Mouse (Mus musculus) liver, embryonic 16.5 days (tissue): ENCODE data around the gene Rnf152. TPM values are rescaled to one million over a fixed set of nuclear protein-coding genes. Genes with fewer than 3 reads are reported as not detected.

Source experiments
- ATAC-seq: fragments of 200-750 bp; cut with Nextera tagmentation; 2 replicates; pipeline ENCODE4 v1.8.0; 2017; ENCODE audit warnings: low read depth, mild to moderate bottlenecking, moderate number of reproducible peaks, moderate library complexity
- H3K27ac ChIP-seq: fragments of 300-500 bp; sonication (generic); 2 replicates; pipeline ENCODE4 v1.5.1; 2014; ENCODE audit warnings: mild to moderate bottlenecking, low read length
- H3K27me3 ChIP-seq: fragments of 300-500 bp; sonication (generic); 2 replicates; pipeline ENCODE4 v1.6.1; 2014; ENCODE audit warnings: low read depth, low read length, mixed read lengths; ENCODE audit not compliant: control insufficient read depth, insufficient read depth
- H3K36me3 ChIP-seq: fragments of 300-500 bp; sonication (generic); 2 replicates; pipeline ENCODE4 v1.6.1; 2014; ENCODE audit warnings: mild to moderate bottlenecking; ENCODE audit not compliant: control insufficient read depth, insufficient read depth
- H3K4me1 ChIP-seq: fragments of 300-500 bp; sonication (generic); 2 replicates; pipeline ENCODE4 v1.6.1; 2014; ENCODE audit warnings: low read depth, low read length, mixed read lengths; ENCODE audit not compliant: control insufficient read depth
- H3K4me2 ChIP-seq: fragments of 300-500 bp; sonication (generic); 2 replicates; pipeline ENCODE4 v1.6.1; 2014; ENCODE audit warnings: low read depth, low read length, mixed read lengths
- H3K4me3 ChIP-seq: fragments of 300-500 bp; sonication (generic); 2 replicates; pipeline ENCODE4 v1.5.1; 2014; ENCODE audit warnings: low read depth, mild to moderate bottlenecking, low read length
- H3K9ac ChIP-seq: fragments of 300-500 bp; sonication (generic); 2 replicates; pipeline ENCODE4 v1.6.1; 2014; ENCODE audit warnings: low read depth, low read length
- H3K9me3 ChIP-seq: fragments of 300-500 bp; sonication (generic); replicated peaks from 2 replicates; pipeline ENCODE4 v1.6.1; 2016; ENCODE audit warnings: low read length; ENCODE audit not compliant: control insufficient read depth
- WGBS: fragments of 180-500 bp; shearing (Covaris S2); extraction: QIAGEN DNeasy Blood & Tissue Kit; methylation state at CpG from one replicate; pipeline ENCODE4 v1.1.7; 2014; ENCODE audit not compliant: insufficient replicate concordance; 5-methylcytosine and 5-hydroxymethylcytosine counted together
- polyA plus RNA-seq: library from polyadenylated mRNA; unstranded; fragments of >200 nt; fragmentation: Nextera tagmentation; extraction: Ambion mirVana; gene quantifications from 2 replicates; pipeline ENCODE4 v1.2.1, GENCODE M21; 2015

Gene Rnf152
- polyA plus RNA-seq, result 0.13 and 0.19 TPM in 2 replicates

GRCm38 (mm10) chr1:105356291-105357011 is at the start of gene Rnf152:
TSS of gene Rnf152 (minus strand) at chr1:105356710.
- no peaks in the 10 kb centered on the region for H3K36me3 ChIP-seq
- no peaks in the 10 kb centered on the region for H3K9me3 ChIP-seq
- H3K4me1 ChIP-seq, result no peaks in the 10 kb centered on the region
- peak within 1 kb of the TSS; percentile 66 for H3K4me3 ChIP-seq
- peak within 1 kb of the TSS; percentile 62 for H3K4me2 ChIP-seq
- WGBS, result under 1% methylated on average over 58 of the region's 58 CpGs
- peaks cover 26% of the 10 kb centered on the region for H3K27me3 ChIP-seq
- peak; percentile 79 for ATAC-seq
- H3K27ac ChIP-seq, result no peak within 1 kb of the TSS
- H3K9ac ChIP-seq, result peak within 1 kb of the TSS; percentile 45

GRCm38 (mm10) chr1:105402853-105403252 is 46.3 kb upstream of the Rnf152 start:
- H3K4me1 ChIP-seq, result no peaks in the 10 kb centered on the region
- WGBS, result 19% methylated on average over 1 of the region's 1 CpGs
- no peak overlapping the region for H3K4me2 ChIP-seq
- H3K9me3 ChIP-seq, result no peaks in the 10 kb centered on the region
- no peak overlapping the region for H3K27ac ChIP-seq
- no peak overlapping the region for H3K9ac ChIP-seq
- no peaks in the 10 kb centered on the region for H3K36me3 ChIP-seq
- ATAC-seq, result no peak
- no peak overlapping the region for H3K4me3 ChIP-seq
- no peaks in the 10 kb centered on the region for H3K27me3 ChIP-seq

- H3K36me3 ChIP-seq, result no peaks in the 10 kb centered on the region
- no peak overlapping the region for H3K4me2 ChIP-seq
- no peak overlapping the region for H3K27ac ChIP-seq
- no peak overlapping the region for H3K4me3 ChIP-seq
- H3K9ac ChIP-seq, result no peak overlapping the region
- peak; percentile 53; the same call in 1 of the 2 replicates for ATAC-seq
- H3K27me3 ChIP-seq, result no peaks in the 10 kb centered on the region
- 35% methylated on average over 4 of the region's 4 CpGs for WGBS
- no peaks in the 10 kb centered on the region for H3K4me1 ChIP-seq
- no peaks in the 10 kb centered on the region for H3K9me3 ChIP-seq
Measured at GRCm38 (mm10) chr1:105384141-105384937, 27.8 kb upstream of the Rnf152 start.

GRCm38 (mm10) chr1:105377546-105377945 is 21.0 kb upstream of the Rnf152 start:
- no peak overlapping the region for H3K4me2 ChIP-seq
- no peaks in the 10 kb centered on the region for H3K9me3 ChIP-seq
- no peak overlapping the region for H3K9ac ChIP-seq
- ATAC-seq, result no peak
- H3K36me3 ChIP-seq, result no peaks in the 10 kb centered on the region
- H3K27ac ChIP-seq, result no peak overlapping the region
- no peaks in the 10 kb centered on the region for H3K4me1 ChIP-seq
- H3K27me3 ChIP-seq, result no peaks in the 10 kb centered on the region
- H3K4me3 ChIP-seq, result no peak overlapping the region

GRCm38 (mm10) chr1:105374618-105375017 is 18.1 kb upstream of the Rnf152 start:
- 69% methylated on average over 4 of the region's 4 CpGs for WGBS
- H3K36me3 ChIP-seq, result no peaks in the 10 kb centered on the region
- no peak overlapping the region for H3K27ac ChIP-seq
- H3K4me1 ChIP-seq, result no peaks in the 10 kb centered on the region
- H3K4me2 ChIP-seq, result no peak overlapping the region
- H3K27me3 ChIP-seq, result no peaks in the 10 kb centered on the region
- H3K4me3 ChIP-seq, result no peak overlapping the region
- H3K9me3 ChIP-seq, result no peaks in the 10 kb centered on the region
- H3K9ac ChIP-seq, result no peak overlapping the region
- no peak for ATAC-seq

GRCm38 (mm10) chr1:105362701-105363100 is 6.2 kb upstream of the Rnf152 start:
- no peak overlapping the region for H3K4me3 ChIP-seq
- no peak overlapping the region for H3K4me2 ChIP-seq
- no peaks in the 10 kb centered on the region for H3K9me3 ChIP-seq
- H3K4me1 ChIP-seq, result no peaks in the 10 kb centered on the region
- no peak overlapping the region for H3K27ac ChIP-seq
- H3K9ac ChIP-seq, result no peak overlapping the region
- no peaks in the 10 kb centered on the region for H3K36me3 ChIP-seq
- no peak for ATAC-seq
- H3K27me3 ChIP-seq, result no peaks in the 10 kb centered on the region

GRCm38 (mm10) chr1:105358896-105359295 is 2.4 kb upstream of the Rnf152 start:
- WGBS, result 57% methylated on average over 4 of the region's 4 CpGs
- Histone ChIP-seq H3K4me2 (no peak overlapping the region), H3K27ac (no peak overlapping the region), H3K27me3 (peaks cover 26% of the 10 kb centered on the region), H3K9me3 (no peaks in the 10 kb centered on the region), H3K4me1 (no peaks in the 10 kb centered on the region), H3K36me3 (no peaks in the 10 kb centered on the region), H3K9ac (no peak overlapping the region), H3K4me3 (no peak overlapping the region)
- ATAC-seq, result no peak

- H3K9me3 ChIP-seq, result no peaks in the 10 kb centered on the region
- peak overlapping the region; percentile 45 for H3K9ac ChIP-seq
- no peak overlapping the region for H3K27ac ChIP-seq
- no peak for ATAC-seq
- peak overlapping the region; percentile 62 for H3K4me2 ChIP-seq
- H3K4me3 ChIP-seq, result peak overlapping the region; percentile 66
- H3K4me1 ChIP-seq, result no peaks in the 10 kb centered on the region
- WGBS, result under 1% methylated on average over 23 of the region's 23 CpGs
- H3K36me3 ChIP-seq, result no peaks in the 10 kb centered on the region
- peaks cover 26% of the 10 kb centered on the region for H3K27me3 ChIP-seq
Measured at GRCm38 (mm10) chr1:105355910-105356290, 610 bp downstream of the Rnf152 start.
